Mouse (Mus musculus): Measurements from ENCODE around the gene Mas1. TPM values are rescaled to one million over a fixed set of nuclear protein-coding genes. Genes with fewer than 3 reads are reported as not detected.
A peak's percentile ranks its signal among the peaks of the same experiment; 100 is the strongest.

The Mas1 gene
- polyA plus RNA-seq, 1 experiment from 2014 or later: not detected

DNA sequence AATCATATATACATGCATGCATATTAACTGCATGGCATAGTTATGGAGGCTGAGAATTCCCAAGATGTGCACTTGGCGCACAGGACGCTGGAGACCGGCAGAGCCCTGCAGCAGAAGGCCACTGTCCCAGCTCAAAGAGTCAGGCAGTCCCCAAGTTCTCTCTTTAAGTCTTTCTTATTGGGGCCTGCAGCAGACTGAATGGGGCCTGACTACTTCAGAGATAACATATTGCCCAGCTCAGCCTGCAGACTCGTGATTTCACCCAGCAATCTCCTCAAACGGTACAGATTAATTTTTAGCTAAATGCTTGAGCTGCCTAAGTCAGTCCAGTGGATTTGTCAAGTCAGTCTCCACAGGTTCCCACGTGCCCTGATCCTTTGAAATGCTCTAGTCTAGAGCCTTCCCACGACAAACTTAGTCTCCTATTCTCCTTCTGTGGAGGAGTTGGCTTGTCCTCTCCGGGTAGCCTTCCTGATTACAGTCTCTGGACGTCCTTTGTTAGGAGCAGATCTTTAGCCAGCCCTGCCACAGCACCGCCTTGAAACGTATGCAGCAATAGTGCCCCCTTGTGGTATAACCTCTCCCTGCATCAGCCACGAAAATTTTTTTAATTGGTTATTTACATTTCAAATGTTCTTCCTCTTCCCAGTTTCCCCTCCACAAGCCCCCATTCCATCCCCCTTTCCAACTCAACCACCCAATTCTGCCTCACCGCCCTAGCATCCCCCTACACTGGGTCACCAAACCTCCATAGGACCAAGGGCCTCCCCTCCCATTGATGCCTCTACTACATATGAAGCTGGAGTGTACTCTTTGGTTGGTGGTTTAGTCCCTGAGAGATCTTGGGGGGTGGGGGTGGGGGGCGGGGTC lies 57.6 kb downstream of the Mas1 start:
- Histone ChIP-seq H3K9ac (replicated peaks) (0 out of 2 replicates have a peak overlapping the region, but pooled peaks have one; percentile 19), H3K4me3 (replicated peaks) (no peak overlapping the region)
- ATAC-seq: peak; percentile 93

DNA sequence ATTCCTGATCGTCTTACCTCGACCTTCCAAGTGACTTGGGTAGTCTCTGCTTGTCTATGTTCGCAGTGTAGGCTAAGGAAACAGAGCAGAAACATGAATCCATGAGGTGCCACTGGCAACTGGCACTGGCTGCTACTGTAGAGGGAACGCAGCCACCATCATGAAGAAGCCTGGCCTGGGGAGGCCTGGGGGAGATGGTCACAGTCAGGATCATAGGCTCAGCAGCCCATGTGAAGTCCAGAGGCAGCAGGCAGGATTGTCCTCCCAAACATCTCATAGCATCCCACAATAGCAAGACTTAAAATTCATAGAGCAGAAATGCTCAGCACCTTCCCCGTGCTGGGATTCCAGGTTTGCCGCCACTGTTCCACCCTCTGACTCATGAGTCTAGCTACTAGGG lies 59.1 kb downstream of the Mas1 start:
- no peak overlapping the region for H3K4me2 ChIP-seq (replicated peaks)
- no peak for ATAC-seq

More for the DNA sequence above, 57.6 kb downstream of the Mas1 start:
- H3K4me1 ChIP-seq (replicated peaks): peaks cover 9% of the 10 kb centered on the region; the same call in 1 of the 2 replicates
- H3K27ac ChIP-seq: no peak overlapping the region
- no peaks in the 10 kb centered on the region for H3K9me3 ChIP-seq
- H3K36me3 ChIP-seq: no peaks in the 10 kb centered on the region
- H3K27me3 ChIP-seq: no peaks in the 10 kb centered on the region
- 27% methylated on average over 14 of the region's 14 CpGs for WGBS
- H3K4me2 ChIP-seq (replicated peaks): no peak overlapping the region

GRCm38 (mm10) chr17:12804584-12805445 lies 63.1 kb downstream of the Mas1 start:
- no peaks in the 10 kb centered on the region for H3K36me3 ChIP-seq
- H3K9ac ChIP-seq (replicated peaks): no peak overlapping the region
- H3K27ac ChIP-seq: no peak overlapping the region
- no peak overlapping the region for H3K4me2 ChIP-seq (replicated peaks)
- H3K27me3 ChIP-seq: no peaks in the 10 kb centered on the region
- ATAC-seq: no peak
- no peak overlapping the region for H3K4me3 ChIP-seq (replicated peaks)
- H3K4me1 ChIP-seq (replicated peaks): no peaks in the 10 kb centered on the region
- no peaks in the 10 kb centered on the region for H3K9me3 ChIP-seq

More for the DNA sequence above, 59.1 kb downstream of the Mas1 start:
- H3K27me3 ChIP-seq: no peaks in the 10 kb centered on the region
- H3K9me3 ChIP-seq: no peaks in the 10 kb centered on the region
- 90% methylated on average over 6 of the region's 6 CpGs for WGBS
- H3K4me3 ChIP-seq (replicated peaks): no peak overlapping the region
- H3K4me1 ChIP-seq (replicated peaks): peaks cover 9% of the 10 kb centered on the region; the same call in 1 of the 2 replicates
- H3K27ac ChIP-seq: no peak overlapping the region
- H3K9ac ChIP-seq (replicated peaks): no peak overlapping the region
- no peaks in the 10 kb centered on the region for H3K36me3 ChIP-seq

- Histone ChIP-seq H3K27me3 (no peaks in the 10 kb centered on the region), H3K9me3 (no peaks in the 10 kb centered on the region)
- WGBS: 62% methylated on average over 9 of the region's 9 CpGs
Measured at GRCm38 (mm10) chr17:12801861-12802540, 65.9 kb downstream of the Mas1 start.

GRCm38 (mm10) chr17:12799368-12800275 lies 68.3 kb downstream of the Mas1 start:
- H3K36me3 ChIP-seq: no peaks in the 10 kb centered on the region
- no peaks in the 10 kb centered on the region for H3K9me3 ChIP-seq
- no peak overlapping the region for H3K9ac ChIP-seq (replicated peaks)
- H3K4me2 ChIP-seq (replicated peaks): no peak overlapping the region
- WGBS: 89% methylated on average over 12 of the region's 12 CpGs
- no peaks in the 10 kb centered on the region for H3K4me1 ChIP-seq (replicated peaks)
- H3K27me3 ChIP-seq: no peaks in the 10 kb centered on the region
- H3K27ac ChIP-seq: no peak overlapping the region
- ATAC-seq: no peak
- no peak overlapping the region for H3K4me3 ChIP-seq (replicated peaks)

More at GRCm38 (mm10) chr17:12801861-12802540, 65.9 kb downstream of the Mas1 start:
- Histone ChIP-seq H3K4me1 (replicated peaks) (no peaks in the 10 kb centered on the region), H3K9ac (replicated peaks) (no peak overlapping the region), H3K4me3 (replicated peaks) (no peak overlapping the region), H3K4me2 (replicated peaks) (no peak overlapping the region), H3K27ac (no peak overlapping the region), H3K36me3 (no peaks in the 10 kb centered on the region)
- ATAC-seq: no peak

DNA sequence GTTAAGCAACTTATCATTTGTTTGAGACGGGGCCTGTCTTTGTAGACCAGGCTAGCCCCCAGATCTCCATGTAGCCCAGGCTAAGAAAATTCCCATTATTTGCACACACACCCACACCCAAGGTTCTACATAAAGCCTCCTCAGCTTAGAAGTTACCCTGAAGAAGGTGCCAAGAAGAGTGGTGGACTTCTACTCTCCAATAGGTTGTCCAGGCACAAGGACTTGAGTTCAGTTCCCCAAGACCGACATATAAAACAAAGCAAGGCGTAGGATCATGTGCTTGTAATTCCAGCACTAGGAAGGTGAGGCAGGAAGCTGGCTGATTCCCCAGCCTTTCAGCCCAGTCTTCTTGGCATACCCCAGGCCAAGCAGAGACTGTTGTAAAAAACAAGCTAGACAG lies 69.4 kb downstream of the Mas1 start:
- H3K9ac ChIP-seq (replicated peaks): no peak overlapping the region
- ATAC-seq: no peak
- H3K4me1 ChIP-seq (replicated peaks): no peaks in the 10 kb centered on the region
- 88% methylated on average over 3 of the region's 3 CpGs for WGBS
- no peak overlapping the region for H3K4me3 ChIP-seq (replicated peaks)
- no peak overlapping the region for H3K27ac ChIP-seq
- H3K4me2 ChIP-seq (replicated peaks): no peak overlapping the region
- H3K27me3 ChIP-seq: no peaks in the 10 kb centered on the region
- H3K36me3 ChIP-seq: no peaks in the 10 kb centered on the region
- H3K9me3 ChIP-seq: no peaks in the 10 kb centered on the region

GRCm38 (mm10) chr17:12797427-12798029 lies 70.4 kb downstream of the Mas1 start:
- Histone ChIP-seq H3K4me1 (replicated peaks) (no peaks in the 10 kb centered on the region), H3K4me2 (replicated peaks) (no peak overlapping the region), H3K27me3 (0 out of 2 replicates have a peak, but pooled peaks cover 2% of the 10 kb centered on the region), H3K9me3 (no peaks in the 10 kb centered on the region), H3K27ac (no peak overlapping the region), H3K36me3 (no peaks in the 10 kb centered on the region), H3K9ac (replicated peaks) (no peak overlapping the region), H3K4me3 (replicated peaks) (no peak overlapping the region)
- ATAC-seq: no peak
- WGBS: 88% methylated on average over 3 of the region's 3 CpGs

DNA sequence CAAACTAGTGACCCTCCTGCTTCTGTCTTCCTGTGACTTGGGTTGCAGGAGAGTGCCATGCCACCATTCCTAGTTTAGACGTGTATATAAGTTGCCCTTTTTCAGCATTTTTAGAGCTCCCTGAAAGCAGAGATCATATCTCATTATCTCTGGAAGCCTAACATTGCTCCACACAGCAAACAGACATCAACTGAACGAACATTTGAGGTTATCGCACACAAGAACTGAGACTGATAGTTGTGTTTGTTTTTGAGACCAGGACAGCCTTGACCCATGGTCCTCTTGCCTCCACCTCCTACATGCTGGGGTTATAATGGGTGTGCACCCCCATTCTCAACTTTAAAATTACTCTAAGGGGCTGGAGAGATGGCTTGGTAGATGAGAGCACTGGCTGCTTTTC lies 71.3 kb downstream of the Mas1 start:
- ATAC-seq: no peak
- Histone ChIP-seq H3K27ac (no peak overlapping the region), H3K27me3 (0 out of 2 replicates have a peak, but pooled peaks cover 4% of the 10 kb centered on the region), H3K36me3 (no peaks in the 10 kb centered on the region), H3K9me3 (no peaks in the 10 kb centered on the region), H3K9ac (replicated peaks) (no peak overlapping the region), H3K4me1 (replicated peaks) (peaks cover 1% of the 10 kb centered on the region), H3K4me3 (replicated peaks) (no peak overlapping the region), H3K4me2 (replicated peaks) (no peak overlapping the region)
- 88% methylated on average over 3 of the region's 3 CpGs for WGBS

- H3K4me1 ChIP-seq (replicated peaks): peaks cover 19% of the 10 kb centered on the region
- ATAC-seq: no peak
- no peaks in the 10 kb centered on the region for H3K9me3 ChIP-seq
- no peak overlapping the region for H3K4me2 ChIP-seq (replicated peaks)
- no peak overlapping the region for H3K4me3 ChIP-seq (replicated peaks)
- H3K36me3 ChIP-seq: no peaks in the 10 kb centered on the region
- 0 out of 2 replicates have a peak, but pooled peaks cover 4% of the 10 kb centered on the region for H3K27me3 ChIP-seq
- no peak overlapping the region for H3K27ac ChIP-seq
- 82% methylated on average over 8 of the region's 8 CpGs for WGBS
- no peak overlapping the region for H3K9ac ChIP-seq (replicated peaks)
Measured at GRCm38 (mm10) chr17:12793660-12794406, 74.1 kb downstream of the Mas1 start.

- Histone ChIP-seq H3K9me3 (no peaks in the 10 kb centered on the region), H3K4me2 (replicated peaks) (no peak overlapping the region), H3K4me1 (replicated peaks) (peaks cover 19% of the 10 kb centered on the region), H3K9ac (replicated peaks) (no peak overlapping the region), H3K27me3 (peaks cover 8% of the 10 kb centered on the region; the same call in 1 of the 2 replicates), H3K27ac (no peak overlapping the region), H3K4me3 (replicated peaks) (no peak overlapping the region), H3K36me3 (no peaks in the 10 kb centered on the region)
- ATAC-seq: no peak
- WGBS: 72% methylated on average over 11 of the region's 11 CpGs
Measured at GRCm38 (mm10) chr17:12792422-12793206, 75.3 kb downstream of the Mas1 start.

Measured in midbrain, embryonic 13.5 days (tissue).